Mouse (Mus musculus) limb, embryonic 14.5 days (tissue): Measurements from ENCODE around the gene Med28. TPM values are rescaled to one million over a fixed set of nuclear protein-coding genes. Genes with fewer than 3 reads are reported as not detected.

Experiments used
- ATAC-seq: fragments of 200-750 bp; cut with Nextera tagmentation; 2 replicates; pipeline ENCODE4 v1.8.0; 2017; ENCODE audit warnings: low read depth, moderate number of reproducible peaks, moderate TSS enrichment; ENCODE audit not compliant: low FRiP score
- DNase-seq: peaks from one replicate; pipeline ENCODE4 v3.0.0-alpha.2; 2015; ENCODE audit warnings: low spot score
- H3K27ac ChIP-seq: fragments of 300-500 bp; sonication (generic); replicated peaks from 2 replicates; pipeline ENCODE4 v1.5.1; 2014; ENCODE audit warnings: low read depth, mild to moderate bottlenecking, low read length, moderate library complexity, mixed read lengths
- H3K27me3 ChIP-seq: fragments of 300-500 bp; sonication (generic); 2 replicates; pipeline ENCODE4 v1.6.1; 2014; ENCODE audit warnings: low read length, mixed read lengths; ENCODE audit not compliant: control insufficient read depth, insufficient read depth
- H3K36me3 ChIP-seq: fragments of 300-500 bp; sonication (generic); 2 replicates; pipeline ENCODE4 v1.6.1; 2014; ENCODE audit warnings: mild to moderate bottlenecking, low read length, moderate library complexity, mixed read lengths; ENCODE audit not compliant: control insufficient read depth, insufficient read depth
- H3K4me1 ChIP-seq: fragments of 300-500 bp; sonication (generic); 2 replicates; pipeline ENCODE4 v1.6.1; 2014; ENCODE audit warnings: antibody characterized with exemption, low read length, mixed read lengths; ENCODE audit not compliant: control insufficient read depth, insufficient read depth
- H3K4me2 ChIP-seq: fragments of 300-500 bp; sonication (generic); replicated peaks from 2 replicates; pipeline ENCODE4 v1.6.1; 2014; ENCODE audit warnings: low read depth, mild to moderate bottlenecking, low read length, moderate library complexity; ENCODE audit not compliant: severe bottlenecking
- H3K4me3 ChIP-seq: fragments of 300-500 bp; sonication (generic); replicated peaks from 2 replicates; pipeline ENCODE4 v1.5.1; 2014; ENCODE audit warnings: low read length
- H3K9ac ChIP-seq: fragments of 300-500 bp; sonication (generic); 2 replicates; pipeline ENCODE4 v1.6.1; 2014; ENCODE audit warnings: mild to moderate bottlenecking, low read depth, low read length, moderate library complexity; ENCODE audit not compliant: severe bottlenecking
- H3K9me3 ChIP-seq: fragments of 300-500 bp; sonication (generic); 2 replicates; pipeline ENCODE4 v1.6.1; 2016; ENCODE audit warnings: low read length; ENCODE audit not compliant: control insufficient read depth
- POLR2A ChIP-seq: fragments of 200-500 bp; IDR thresholded peaks from 2 replicates; pipeline ENCODE4 v1.8.0; 2012; ENCODE audit warnings: inconsistent platforms, mild to moderate bottlenecking, moderate library complexity, borderline replicate concordance; ENCODE audit not compliant: insufficient read depth, insufficient read length; ENCODE audit errors: extremely low read depth
- WGBS: fragments of 180-500 bp; shearing (Covaris S2); extraction: QIAGEN DNeasy Blood & Tissue Kit; methylation state at CpG from one replicate; pipeline ENCODE4 v1.1.7; 2014; 5-methylcytosine and 5-hydroxymethylcytosine counted together
- polyA plus RNA-seq, 2 experiments: library from polyadenylated mRNA; depleted of rRNA in 1 of 2; stranded (reverse) in 1 of 2; unstranded in 1 of 2; fragments of >200 nt; fragmentation: Nextera tagmentation in 1 of 2; extraction: Ambion mirVana in 1 of 2; gene quantifications; 2 replicates each; pipeline versions ENCODE4 v1.2.1 to v1.2.3; 2012 to 2014

The Med28 gene
- polyA plus RNA-seq, 2 experiments: 125 to 234 TPM

DNA sequence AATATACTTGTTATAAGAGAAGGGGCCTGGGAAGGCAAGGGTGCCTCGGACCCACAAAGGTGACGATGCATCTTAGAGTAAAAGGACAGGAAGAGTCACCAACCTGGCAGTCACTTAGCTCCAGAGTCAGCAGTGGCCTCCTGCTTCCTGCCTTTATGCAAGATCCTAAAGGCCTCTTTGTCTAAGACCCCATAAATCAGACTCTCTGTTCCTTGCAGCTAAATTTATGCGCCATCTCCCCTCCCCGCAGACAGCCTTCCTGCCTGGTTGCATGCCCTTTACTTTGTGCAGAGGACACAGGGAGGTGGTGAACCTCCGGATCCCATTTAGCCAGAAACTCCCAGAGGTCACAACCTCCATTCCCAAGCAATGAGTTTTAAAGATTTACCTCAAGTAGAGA, 52.8 kb downstream of the Med28 start:
- no peak overlapping the region for H3K27ac ChIP-seq
- no peaks in the 10 kb centered on the region for H3K27me3 ChIP-seq
- H3K4me3 ChIP-seq: no peak overlapping the region
- TF ChIP-seq POLR2A: no peak
- H3K4me1 ChIP-seq: no peaks in the 10 kb centered on the region
- ATAC-seq (no peak), DNase-seq (no peak)
- no peak overlapping the region for H3K4me2 ChIP-seq
- H3K9ac ChIP-seq: no peak overlapping the region
- H3K9me3 ChIP-seq: no peaks in the 10 kb centered on the region
- no peaks in the 10 kb centered on the region for H3K36me3 ChIP-seq
- WGBS: 29% methylated on average over 5 of the region's 5 CpGs

DNA sequence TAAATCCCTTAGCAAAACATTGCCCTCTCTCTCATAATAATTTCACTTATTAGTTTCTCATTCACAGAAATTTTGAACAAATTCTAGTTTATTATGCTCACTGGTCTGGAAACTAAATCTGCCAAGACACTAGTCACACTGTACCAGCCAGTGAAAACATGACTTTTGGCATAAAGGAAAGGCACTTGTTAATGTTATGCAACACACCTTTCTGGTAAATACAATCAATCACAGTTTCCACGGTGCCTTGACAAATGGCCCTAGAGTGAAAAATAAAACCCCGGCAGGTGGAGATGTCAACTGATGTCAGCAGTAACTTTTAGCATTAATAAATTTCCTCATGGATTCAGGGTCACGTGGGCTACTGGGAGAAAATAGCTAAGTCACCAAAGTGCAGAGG, 56.7 kb downstream of the Med28 start:
- DNase-seq (no peak), ATAC-seq (no peak)
- no peak overlapping the region for H3K4me3 ChIP-seq
- no peak overlapping the region for H3K9ac ChIP-seq
- H3K4me1 ChIP-seq: no peaks in the 10 kb centered on the region
- H3K9me3 ChIP-seq: no peaks in the 10 kb centered on the region
- no peak overlapping the region for H3K27ac ChIP-seq
- H3K27me3 ChIP-seq: no peaks in the 10 kb centered on the region
- WGBS: 60% methylated on average over 3 of the region's 3 CpGs
- H3K4me2 ChIP-seq: no peak overlapping the region
- no peak for TF ChIP-seq POLR2A
- no peaks in the 10 kb centered on the region for H3K36me3 ChIP-seq

DNA sequence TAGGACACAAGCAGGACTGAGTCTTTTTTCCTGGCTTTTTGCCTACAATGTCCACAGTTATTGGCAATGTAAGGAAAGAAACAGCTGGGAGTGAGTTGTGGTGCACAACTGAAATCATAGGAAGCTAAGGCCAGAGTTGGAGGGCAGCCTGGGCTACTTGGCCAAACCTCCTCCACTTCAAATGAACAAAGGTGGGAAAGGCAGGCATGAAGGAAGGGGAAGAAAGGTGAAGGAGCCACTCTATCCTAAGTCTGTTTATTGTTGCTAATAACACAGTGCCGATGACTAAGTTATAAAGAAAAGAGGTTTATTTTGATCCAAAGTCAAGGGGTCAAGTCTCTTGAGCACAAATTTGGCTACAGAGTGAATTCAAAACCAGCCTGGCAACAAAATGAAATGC, 57.3 kb downstream of the Med28 start:
- WGBS: 86% methylated on average over 1 of the region's 1 CpGs
- DNase-seq: no peak

More for the DNA sequence above, 57.3 kb downstream of the Med28 start:
- H3K36me3 ChIP-seq: no peaks in the 10 kb centered on the region
- H3K27ac ChIP-seq: no peak overlapping the region
- H3K9ac ChIP-seq: no peak overlapping the region
- H3K4me2 ChIP-seq: no peak overlapping the region
- no peak overlapping the region for H3K4me3 ChIP-seq
- no peak for TF ChIP-seq POLR2A
- no peaks in the 10 kb centered on the region for H3K9me3 ChIP-seq
- H3K4me1 ChIP-seq: no peaks in the 10 kb centered on the region
- ATAC-seq: no peak
- H3K27me3 ChIP-seq: no peaks in the 10 kb centered on the region

Other genes starting within 250 kb of the Med28 start
- 60.0 and 64.5 TPM in 2 replicates for gene Qdpr, start 70.0 kb upstream of the Med28 start, polyA plus RNA-seq (2012; rRNA removed)
- gene Qdpr, start 70.0 kb upstream of the Med28 start, polyA plus RNA-seq (2014; fragmentation: Nextera tagmentation; extraction: Ambion mirVana): 92.9 and 96.1 TPM in 2 replicates
- gene Clrn2, start 66.5 kb upstream of the Med28 start, polyA plus RNA-seq (2012; rRNA removed): not detected in 2 replicates
- not detected in 2 replicates for gene Clrn2, start 66.5 kb upstream of the Med28 start, polyA plus RNA-seq (2014; fragmentation: Nextera tagmentation; extraction: Ambion mirVana)
- 35.9 and 49.2 TPM in 2 replicates for gene Lap3, start 26.9 kb upstream of the Med28 start, polyA plus RNA-seq (2012; rRNA removed)
- 68.6 and 70.9 TPM in 2 replicates for gene Lap3, start 26.9 kb upstream of the Med28 start, polyA plus RNA-seq (2014; fragmentation: Nextera tagmentation; extraction: Ambion mirVana)
- gene Fam184b, start 119.4 kb downstream of the Med28 start, polyA plus RNA-seq (2012; rRNA removed): 1.5 and 1.6 TPM in 2 replicates
- gene Fam184b, start 119.4 kb downstream of the Med28 start, polyA plus RNA-seq (2014; fragmentation: Nextera tagmentation; extraction: Ambion mirVana): 2.9 and 3.1 TPM in 2 replicates
- gene Ncapg, start 149.7 kb downstream of the Med28 start, polyA plus RNA-seq (2012; rRNA removed): 23.2 and 29.2 TPM in 2 replicates
- 40.6 and 43.0 TPM in 2 replicates for gene Ncapg, start 149.7 kb downstream of the Med28 start, polyA plus RNA-seq (2014; fragmentation: Nextera tagmentation; extraction: Ambion mirVana)